Mouse (Mus musculus): ENCODE results near the gene Mark2.
A peak's percentile ranks its signal among the peaks of the same experiment; 100 is the strongest.

The Mark2 gene

DNA sequence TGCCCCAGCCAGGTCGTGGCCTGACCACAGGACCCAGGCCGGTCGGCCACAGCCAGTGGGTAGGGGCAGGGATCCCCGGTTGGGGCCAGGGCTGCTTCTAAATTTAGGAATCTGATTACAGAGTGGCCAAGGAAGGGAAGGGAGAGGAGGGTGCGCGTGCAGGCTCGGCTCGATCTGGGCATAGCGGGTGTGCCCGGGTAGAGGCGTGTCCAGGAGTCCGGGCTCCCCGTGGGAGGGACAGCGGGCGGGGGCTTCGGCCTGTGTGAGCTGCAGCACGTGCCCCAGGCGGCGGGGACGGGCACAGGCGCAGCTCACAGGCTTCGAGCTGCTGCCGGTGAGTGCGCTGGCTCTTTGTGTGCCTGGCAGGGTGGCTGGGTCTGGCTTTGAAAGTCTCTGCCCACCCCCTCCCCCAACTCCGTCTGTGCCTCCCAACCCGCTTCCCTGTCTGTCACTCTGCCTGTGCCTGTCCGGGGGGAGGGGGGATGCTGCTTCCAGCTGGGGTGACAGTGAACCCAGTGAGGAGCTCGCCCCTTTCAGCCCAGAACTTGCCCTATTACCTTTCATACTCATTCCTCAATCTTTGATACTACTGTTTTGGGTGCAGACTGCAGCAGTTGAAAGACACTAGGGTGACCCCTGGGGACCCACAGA is 74.4 kb downstream of the Mark2 start, which contains the start of gene Rcor2:
TSS of gene Rcor2 (plus strand) at position 235 of the 651 bp plus-strand sequence.
- peak; percentile 84 for DNase-seq (ENCODE audit: extremely low spot score, low spot score)

DNA sequence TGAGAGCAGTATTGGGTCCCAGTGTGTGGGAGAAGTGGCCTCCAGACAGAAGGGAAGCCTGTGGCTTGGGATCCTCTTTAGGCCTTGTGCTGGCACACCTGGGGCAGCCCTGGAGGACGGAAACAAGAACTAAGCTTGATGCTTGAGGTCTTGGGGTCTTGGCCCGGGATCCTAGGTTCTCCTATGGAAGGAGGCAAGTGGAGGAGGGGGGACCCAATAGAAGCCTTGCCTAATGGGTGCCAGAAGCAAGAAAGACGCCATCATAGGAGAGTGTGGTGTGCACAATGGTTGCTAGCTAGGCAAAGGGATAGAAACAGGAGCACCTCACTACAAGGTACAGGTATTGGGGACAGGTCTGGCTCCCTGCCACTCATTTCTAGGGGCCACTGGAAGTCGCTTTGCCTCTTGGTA is 75.2 kb downstream of the Mark2 start:
- peak; percentile 55 for DNase-seq (ENCODE audit: extremely low spot score, low spot score)

DNA sequence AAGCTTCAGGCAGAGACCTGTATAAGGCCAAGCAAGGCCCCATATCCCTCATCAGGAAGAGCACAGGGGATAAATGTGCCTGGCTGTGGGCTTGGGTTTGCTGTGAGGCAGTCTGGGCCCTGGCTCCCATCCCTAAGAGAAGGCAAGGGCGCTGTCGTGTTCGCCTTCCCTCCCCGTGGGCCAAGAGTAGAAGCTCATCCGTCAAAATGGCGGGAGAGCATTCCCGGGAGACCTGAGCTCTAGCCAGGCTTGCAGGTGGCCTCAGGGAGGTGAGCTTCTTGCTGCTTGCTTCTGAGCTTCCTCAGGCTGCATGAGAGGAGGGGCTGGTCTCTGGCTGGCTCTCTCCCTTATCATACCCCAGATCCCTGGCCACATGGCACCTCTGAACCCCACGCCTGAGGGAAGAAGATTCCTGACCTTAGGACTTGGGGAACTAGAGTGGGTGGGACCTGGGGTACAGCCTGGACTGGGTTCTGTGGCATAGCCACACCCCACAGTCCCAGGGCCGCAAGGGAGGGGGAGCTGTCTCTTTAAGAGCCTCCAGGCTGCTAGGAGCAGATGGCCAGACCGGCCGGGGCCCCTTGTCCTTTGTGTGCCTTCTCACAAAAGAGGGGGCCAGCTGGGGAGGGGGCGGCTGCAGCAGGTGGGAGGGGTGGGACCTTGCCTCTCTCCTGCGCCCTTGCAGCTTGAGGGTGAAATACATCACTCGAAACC is 76.0 kb downstream of the Mark2 start:
- peak; percentile 85 for DNase-seq (ENCODE audit: extremely low spot score, low spot score)

DNA sequence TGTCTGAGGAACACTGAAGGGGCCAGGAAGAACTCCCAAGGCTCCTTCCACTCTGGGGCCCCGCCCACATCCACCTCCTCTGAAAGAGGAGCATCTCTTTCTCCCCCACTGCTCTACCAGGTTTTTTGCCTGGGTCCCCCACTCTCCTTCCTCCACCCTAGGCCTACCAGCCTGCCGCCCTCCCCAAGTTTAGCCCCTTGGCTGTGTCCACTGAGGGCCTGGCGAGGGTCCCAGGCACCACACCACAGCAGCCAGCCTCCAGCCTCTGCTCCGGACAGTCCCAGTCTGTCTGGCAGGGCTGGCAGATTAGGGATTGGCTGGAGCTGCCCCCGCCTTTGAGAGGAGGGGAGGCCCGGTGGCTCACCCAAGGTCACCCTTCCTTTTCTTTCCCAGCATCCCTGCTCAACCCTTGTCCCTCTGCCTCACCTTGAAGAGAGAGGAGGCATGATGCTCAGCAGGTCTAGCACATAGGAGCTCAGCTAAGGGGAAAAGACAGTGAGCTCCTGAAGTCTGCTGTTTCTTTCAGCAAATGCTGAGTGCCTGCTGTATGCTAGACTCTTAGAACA is 76.8 kb downstream of the Mark2 start:
- DNase-seq (ENCODE audit: extremely low spot score, low spot score) = peak; percentile 67

DNA sequence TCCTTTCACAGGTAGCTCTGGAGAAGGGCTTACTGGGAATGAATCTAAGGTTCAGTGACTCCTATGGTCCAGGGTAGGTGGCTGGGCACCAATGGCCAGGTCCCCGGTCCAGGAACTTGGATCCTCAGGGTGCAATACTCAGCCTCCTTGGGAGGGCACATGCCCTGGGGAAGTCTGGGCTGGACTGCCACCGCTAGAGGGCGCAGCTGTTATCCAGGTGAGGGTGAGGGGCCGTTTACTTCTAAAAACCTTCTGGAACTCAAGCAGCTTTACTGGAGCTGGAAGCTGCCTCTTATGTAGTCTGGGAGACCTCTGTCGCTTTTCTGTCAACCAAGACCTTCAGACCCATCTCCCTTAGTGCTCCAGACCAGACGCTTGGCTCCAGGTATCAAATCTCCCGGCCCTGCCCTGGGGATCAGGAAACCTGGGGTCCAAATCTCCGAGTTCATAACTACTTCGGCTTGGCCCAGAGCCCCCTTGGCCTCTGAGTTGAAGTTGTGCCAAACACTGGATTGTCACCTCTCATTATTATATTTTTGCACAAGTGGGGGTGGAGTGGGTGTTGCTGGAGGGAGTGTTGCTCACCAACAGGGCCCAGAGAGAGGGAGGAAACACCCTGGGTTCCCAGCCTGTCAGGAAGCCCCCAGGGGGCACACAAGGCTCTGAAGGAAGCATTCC is 77.4 kb downstream of the Mark2 start:
- peak; percentile 88 for DNase-seq (ENCODE audit: extremely low spot score, low spot score)

DNA sequence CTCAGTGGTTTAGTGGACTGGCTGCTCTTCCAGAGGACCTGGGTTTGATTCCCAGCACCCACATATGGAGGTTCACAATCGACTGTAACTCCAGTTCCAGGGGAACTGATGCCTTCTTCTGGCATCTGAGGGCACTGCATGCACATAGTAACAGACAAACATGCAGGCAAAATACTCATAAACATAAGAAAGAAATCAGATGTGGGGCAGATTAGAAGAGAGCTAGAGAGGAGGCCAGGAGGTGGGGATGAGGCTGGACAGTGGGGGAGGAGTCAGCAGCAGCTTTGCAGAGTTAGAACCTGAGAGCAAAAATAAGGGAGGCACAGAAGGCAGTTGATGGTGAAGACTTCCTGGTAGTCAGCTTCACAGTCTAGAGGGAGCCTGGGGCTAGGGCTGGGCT is 79.1 kb downstream of the Mark2 start:
- no peak for DNase-seq (ENCODE audit: extremely low spot score, low spot score)

DNA sequence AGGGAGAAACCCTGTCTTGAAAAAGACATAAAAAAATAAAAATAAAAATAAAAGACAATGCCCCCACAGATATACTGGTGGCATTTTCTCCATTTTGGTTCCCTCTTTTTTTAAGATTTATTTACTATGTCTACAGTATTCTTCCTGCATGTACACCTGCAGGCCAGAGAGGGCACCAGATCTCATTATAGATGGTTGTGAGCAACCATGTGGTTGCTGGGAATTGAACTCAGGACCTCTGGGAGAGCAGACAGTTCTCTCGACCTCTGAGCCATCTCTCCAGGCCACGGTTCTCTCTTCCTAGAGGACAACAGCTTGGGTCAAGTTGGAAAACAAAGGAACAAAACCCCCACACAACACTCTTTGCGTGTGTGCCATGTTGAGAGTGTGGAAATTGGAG is 79.7 kb downstream of the Mark2 start:
- no peak for DNase-seq (ENCODE audit: extremely low spot score, low spot score)

DNA sequence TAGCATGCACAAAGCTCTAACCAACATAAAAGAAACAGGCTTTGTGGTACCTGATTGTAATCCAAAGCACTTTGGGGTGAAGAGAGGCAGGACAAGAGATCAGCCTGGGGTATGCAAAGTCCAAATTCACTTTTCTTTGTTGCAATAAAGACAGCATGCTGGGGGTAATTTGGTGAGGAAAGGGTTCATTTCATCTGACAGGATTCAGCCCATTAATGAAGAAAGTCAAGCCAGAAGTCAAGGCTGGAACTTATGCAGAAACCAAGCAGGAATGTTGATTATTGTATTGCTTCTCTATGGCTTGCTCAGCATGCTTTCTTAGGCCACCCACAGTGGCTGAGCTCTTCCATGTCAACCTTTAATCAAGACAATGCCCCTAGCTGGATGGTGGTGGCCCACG is 80.2 kb downstream of the Mark2 start:
- no peak for DNase-seq (ENCODE audit: extremely low spot score, low spot score)

DNA sequence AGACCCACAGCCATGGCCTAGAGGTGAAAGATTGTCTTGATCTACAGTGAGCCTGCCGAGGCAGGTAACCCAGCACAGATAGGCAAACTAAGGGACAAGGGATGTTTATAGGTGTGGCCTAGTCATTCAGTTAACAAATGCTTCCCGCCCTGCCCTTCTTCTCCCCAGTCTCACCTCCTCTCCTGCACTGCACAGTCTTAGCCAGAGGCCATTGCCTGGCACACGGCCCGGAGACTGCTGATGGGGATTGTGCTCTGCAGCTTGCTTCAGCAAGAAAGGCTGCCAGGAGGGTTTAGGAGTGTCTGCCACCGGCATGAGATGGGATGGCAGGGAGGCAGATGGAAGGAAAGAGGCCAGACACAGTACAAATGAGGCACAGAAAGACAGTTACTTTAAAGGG is 83.8 kb downstream of the Mark2 start:
- DNase-seq (ENCODE audit: extremely low spot score, low spot score) = no peak

DNA sequence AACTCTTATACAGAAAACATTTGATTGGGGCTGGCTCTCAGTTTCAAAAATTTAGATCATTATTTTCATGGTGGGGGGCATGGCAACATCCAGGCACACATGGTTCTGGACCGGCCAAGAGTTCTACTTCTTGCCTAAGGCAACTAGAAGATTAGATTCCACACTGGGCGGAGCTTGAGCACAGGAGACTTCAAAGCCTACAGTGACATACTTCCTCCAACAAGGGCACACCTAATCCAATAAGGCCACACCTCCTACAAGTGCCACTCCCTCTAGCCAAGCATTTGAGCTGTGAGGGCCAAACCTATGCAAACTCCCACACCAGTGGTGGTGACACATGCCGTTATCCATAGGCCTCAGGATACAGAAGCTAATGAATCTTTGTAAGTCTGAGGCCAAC is 95.6 kb downstream of the Mark2 start:
- no peak for DNase-seq (ENCODE audit: extremely low spot score, low spot score)

DNA sequence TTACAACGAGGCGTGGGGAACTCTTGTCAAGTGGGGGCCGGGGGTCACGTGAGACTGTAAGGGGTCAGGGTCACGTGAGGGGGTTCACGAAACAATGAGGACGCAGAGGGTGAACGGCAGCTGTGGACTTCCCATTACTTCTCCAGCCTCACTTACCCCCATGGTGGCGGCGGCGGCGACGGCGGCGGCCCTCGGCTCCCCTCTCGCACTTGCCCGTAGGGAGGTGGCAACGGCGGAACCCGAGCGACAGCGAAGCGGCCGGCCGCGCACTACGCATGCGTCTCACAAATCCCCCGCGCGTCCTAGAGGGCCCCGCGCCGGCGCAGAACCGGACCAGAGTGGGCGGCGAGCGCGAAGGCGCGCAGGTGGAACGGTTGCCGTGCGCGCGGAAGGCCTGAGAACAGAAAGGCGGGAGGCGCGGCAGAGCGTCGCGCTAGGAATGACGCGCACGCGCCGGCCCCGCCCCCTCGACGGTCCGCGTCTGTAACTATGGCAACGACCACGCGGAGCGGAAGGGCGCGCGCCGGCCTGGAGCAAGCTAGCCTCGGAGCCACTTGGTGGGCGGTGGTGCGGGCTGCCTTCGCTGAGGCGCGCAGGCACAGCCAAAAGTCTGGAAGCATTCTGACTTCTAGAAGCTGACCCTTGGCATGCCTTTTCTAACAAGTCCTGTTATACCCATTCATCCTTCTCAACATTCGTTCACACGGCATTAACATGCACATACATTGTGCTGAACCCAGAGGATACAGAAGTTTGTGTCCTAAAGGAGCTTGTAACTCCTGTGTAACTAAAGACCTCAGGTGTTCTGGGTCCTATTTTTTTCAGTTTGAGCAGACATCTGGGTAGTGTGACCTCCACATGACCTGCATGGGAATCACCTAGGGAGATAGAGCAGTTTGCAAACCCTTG is 100.6 kb downstream of the Mark2 start, which contains the start of gene Naa40:
TSS of gene Naa40 (minus strand) at position 402 of the 909 bp plus-strand sequence.
- DNase-seq (ENCODE audit: extremely low spot score, low spot score) = peak; percentile 95

DNA sequence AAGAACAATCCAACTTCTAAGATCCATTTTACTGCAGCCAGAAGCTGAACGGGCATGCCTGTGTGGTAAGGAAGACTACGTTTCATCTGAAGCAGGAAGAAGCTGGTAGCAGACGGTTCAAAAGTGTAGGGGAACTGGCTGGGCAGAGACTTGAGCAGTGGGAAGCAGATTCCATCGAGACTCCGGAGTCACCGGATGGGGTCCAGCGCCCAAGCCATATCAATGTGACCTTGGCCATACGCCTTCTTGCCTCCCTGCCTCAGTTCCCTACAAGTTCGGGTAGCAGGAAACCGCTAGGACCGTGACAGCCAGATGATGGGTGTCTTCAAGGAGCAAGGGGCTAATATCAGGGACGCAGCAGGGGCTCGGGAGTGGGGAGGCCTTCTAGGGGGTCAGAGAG is 101.4 kb downstream of the Mark2 start:
- peak; percentile 40 for DNase-seq (ENCODE audit: extremely low spot score, low spot score)

DNA sequence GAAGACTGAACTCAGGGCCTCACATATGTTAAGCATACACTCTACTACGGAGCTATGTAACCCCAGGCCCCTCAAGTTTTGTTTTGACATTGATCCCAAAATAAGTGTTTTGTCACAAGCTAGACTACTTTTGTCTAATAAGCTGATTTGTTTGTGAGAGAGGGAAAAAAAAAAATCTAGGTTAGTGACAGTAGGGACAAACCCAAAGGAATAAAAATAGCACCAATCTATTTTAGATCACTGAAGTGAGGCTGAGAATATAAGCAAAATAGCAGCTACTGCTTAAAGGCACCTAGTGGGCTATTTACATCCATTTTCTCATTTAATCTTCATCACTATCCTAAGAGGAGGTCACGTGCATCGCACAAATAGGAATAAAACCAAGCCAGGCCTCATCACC is 102.1 kb downstream of the Mark2 start:
- no peak for DNase-seq (ENCODE audit: extremely low spot score, low spot score)

DNA sequence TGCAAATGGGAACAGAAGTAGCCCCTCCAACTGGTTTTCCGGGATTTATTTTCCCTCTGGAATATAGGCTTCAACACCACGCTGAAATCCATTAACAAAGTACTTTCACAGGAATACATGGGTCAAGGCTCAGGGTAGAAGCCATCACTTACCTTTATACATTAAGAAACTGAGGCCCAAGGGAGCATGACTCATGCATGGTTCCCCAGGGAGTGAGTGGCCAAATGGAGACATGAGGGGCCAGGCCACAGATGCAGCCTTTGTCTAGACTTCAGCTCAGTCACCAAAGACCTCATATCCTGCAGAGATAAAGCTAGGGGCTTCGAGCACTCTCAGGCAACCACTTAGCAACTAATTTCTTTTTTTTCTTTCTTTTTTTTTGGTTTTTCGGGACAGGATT is 104.9 kb downstream of the Mark2 start:
- no peak for DNase-seq (ENCODE audit: extremely low spot score, low spot score)

DNA sequence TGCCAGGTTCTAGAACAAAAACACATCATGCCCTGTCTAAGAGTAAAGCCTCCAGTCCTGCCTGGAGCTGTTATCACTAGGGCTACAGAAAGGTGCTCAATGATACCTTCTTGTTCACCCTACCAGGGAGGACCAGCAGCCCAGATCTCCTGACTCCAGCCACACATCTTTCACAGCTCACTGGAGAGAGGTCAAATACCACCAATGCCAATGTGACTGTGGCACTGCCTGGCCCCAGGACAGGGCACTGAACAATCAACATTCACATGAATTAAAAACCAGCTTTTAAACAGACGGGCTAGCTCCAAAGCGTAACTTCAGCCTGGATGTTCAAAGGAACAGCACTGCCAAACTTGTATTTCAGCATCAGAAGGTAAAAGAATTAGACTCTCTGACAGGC is 105.6 kb downstream of the Mark2 start:
- DNase-seq (ENCODE audit: extremely low spot score, low spot score) = no peak

DNA sequence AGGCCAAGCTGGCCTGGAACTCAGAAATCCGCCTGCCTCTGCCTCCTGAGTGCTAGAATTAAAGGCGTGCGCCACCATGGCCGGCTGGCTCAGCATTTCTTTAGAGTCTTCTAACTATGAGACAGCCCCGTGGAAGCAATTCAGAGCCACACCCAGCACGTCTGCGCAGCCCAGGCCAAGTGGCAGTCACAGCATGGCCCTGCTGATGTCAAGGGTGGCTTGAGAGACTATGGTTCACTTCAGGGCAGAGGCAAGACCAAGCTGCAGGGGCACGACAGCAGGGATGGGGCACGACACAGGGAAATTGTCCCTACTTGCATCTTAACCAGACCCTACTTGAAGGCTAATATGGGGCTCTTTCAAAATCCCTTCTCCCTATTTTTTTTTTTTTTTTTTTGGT is 106.2 kb downstream of the Mark2 start:
- no peak for DNase-seq (ENCODE audit: extremely low spot score, low spot score)

DNA sequence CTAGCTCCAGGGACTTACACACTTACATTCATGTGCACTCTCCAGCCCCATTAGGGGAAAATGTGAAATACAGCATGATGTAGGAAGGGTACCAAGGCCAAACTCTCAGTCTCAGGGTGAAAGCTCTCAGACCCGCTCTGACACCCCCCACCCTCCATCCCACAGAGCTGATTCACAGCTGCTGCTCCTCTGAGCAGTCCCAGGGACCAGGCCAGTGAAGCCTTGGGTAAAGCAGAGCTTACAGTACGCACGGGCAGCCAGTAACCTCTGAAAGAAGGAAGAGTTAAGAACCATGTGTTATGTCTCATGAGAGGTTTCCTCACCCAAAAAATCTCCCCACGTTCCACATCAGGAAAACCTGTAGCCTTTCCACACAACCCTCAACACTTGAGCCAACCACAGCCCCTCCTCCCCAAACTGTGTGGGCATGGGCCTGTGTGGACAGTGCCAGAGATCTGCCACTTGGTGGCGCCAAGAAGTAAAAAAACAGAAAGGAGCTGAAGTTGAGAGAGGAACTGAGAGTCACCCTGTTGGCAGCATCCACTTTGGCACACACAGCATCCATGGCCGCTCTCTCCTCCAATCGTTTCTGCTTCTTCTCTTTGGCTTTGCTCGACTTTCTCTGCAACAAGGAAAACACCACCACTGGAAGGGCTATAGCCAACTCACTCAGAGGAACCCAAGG is 107.0 kb downstream of the Mark2 start:
- peak; percentile 63 for DNase-seq (ENCODE audit: extremely low spot score, low spot score)

DNA sequence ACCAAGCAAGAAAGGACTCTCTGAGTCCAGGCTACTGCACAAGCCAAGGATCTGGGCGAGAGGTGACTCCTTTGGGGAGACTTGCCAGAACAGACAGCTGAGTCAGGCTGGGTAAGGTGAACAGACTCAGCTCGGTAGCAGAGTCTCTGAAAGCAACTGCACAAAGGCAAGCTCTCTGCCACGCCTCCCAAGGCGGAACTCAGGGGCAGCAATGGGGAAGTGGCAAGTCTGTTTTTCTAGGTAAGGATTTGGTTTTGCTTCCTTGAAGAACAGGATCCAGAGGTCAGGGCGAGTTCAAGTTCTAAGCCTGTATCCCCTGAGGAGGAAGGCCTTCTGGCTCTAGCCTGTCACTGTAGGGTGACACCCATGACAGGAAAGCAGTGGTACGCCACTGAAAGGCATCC is 115.1 kb downstream of the Mark2 start:
- no peak for DNase-seq (ENCODE audit: extremely low spot score, low spot score)

Measured in neural tube, embryonic 10.5 days (tissue).